Mouse (Mus musculus) heart, adult 2 months (tissue): ENCODE measurements around the gene Ank3. TPM values are rescaled to one million over a fixed set of nuclear protein-coding genes. Genes with fewer than 3 reads are reported as not detected.
A peak's percentile ranks its signal among the peaks of the same experiment; 100 is the strongest.

Experiments
- DNase-seq, 2 experiments: peaks; one replicate each; pipeline ENCODE4 v3.0.0; 2021
- H3K27ac ChIP-seq: fragments of 200-600 bp; 2 replicates; pipeline ENCODE4 v1.8.1; 2022
- H3K27me3 ChIP-seq: fragments of 200-500 bp; 2 replicates; pipeline ENCODE4 v1.6.1; 2012; ENCODE audit warnings: mild to moderate bottlenecking, low read length, inconsistent platforms, mixed read lengths; ENCODE audit not compliant: control insufficient read depth, insufficient read depth
- H3K36me3 ChIP-seq: fragments of 200-500 bp; 2 replicates; pipeline ENCODE4 v1.6.1; 2012; ENCODE audit warnings: low read length, inconsistent platforms; ENCODE audit not compliant: control insufficient read depth, insufficient read depth
- H3K4me1 ChIP-seq: fragments of 200-500 bp; 2 replicates; pipeline ENCODE4 v1.6.1; 2011; ENCODE audit warnings: low read length; ENCODE audit not compliant: control insufficient read depth, insufficient read depth
- H3K4me3 ChIP-seq: fragments of 200-600 bp; 2 replicates; pipeline ENCODE4 v1.8.1; 2022
- H3K79me2 ChIP-seq: fragments of 200-500 bp; replicated peaks from 2 replicates; pipeline ENCODE4 v1.6.1; 2012; ENCODE audit warnings: mild to moderate bottlenecking, inconsistent platforms, low read length, moderate library complexity, mixed read lengths; ENCODE audit not compliant: control insufficient read depth, insufficient read depth
- H3K9ac ChIP-seq: fragments of 200-500 bp; 2 replicates; pipeline ENCODE4 v1.6.1; 2012; ENCODE audit warnings: low read depth, mild to moderate bottlenecking, control low read depth, inconsistent platforms, low read length, mixed read lengths
- CTCF ChIP-seq: fragments of 200-600 bp; IDR thresholded peaks from 2 replicates; pipeline ENCODE4 v1.8.1; 2022; ENCODE audit warnings: antibody characterized with exemption, mild to moderate bottlenecking, moderate library complexity
- EP300 ChIP-seq: fragments of 200-500 bp; IDR thresholded peaks from 2 replicates; pipeline ENCODE4 v1.6.1; 2011; ENCODE audit warnings: low read depth, low read length, control low read depth; ENCODE audit not compliant: insufficient read depth
- POLR2A ChIP-seq: fragments of 200-500 bp; IDR thresholded peaks from 2 replicates; pipeline ENCODE4 v1.6.1; 2011; ENCODE audit warnings: mild to moderate bottlenecking, low read depth, low read length, control low read depth; ENCODE audit not compliant: insufficient read depth
- WGBS: fragments of 180-500 bp; shearing (Covaris S2); methylation state at CpG from one replicate; pipeline ENCODE4 v1.1.7; 2018; 5-methylcytosine and 5-hydroxymethylcytosine counted together
- intact Hi-C: fragments of 180-260 bp; cut with DNase I; formaldehyde crosslinking; loops from one replicate; pipeline ENCODE4 v1.15.1; 2025
- polyA plus RNA-seq: library from polyadenylated mRNA; depleted of rRNA; stranded (reverse); fragments of >200 nt; gene quantifications from 2 replicates; pipeline ENCODE4 v1.2.3, GENCODE M21; 2012
- total RNA-seq, 2 experiments: library from RNA; stranded (reverse); gene quantifications; 2 replicates each; pipeline ENCODE4 v1.2.3; 2021

The Ank3 gene
- total and polyA plus RNA-seq, 3 experiments, result 16.8 to 80.3 (median 64.6) TPM

GRCm38 (mm10) chr10:69577729-69578061, 179.1 kb downstream of the Ank3 start:
- Histone ChIP-seq H3K27ac (no peak overlapping the region), H3K79me2 (no peaks in the 10 kb centered on the region), H3K27me3 (no peaks in the 10 kb centered on the region; the same call in none of the 2 replicates), H3K4me1 (no peaks in the 10 kb centered on the region), H3K36me3 (no peaks in the 10 kb centered on the region), H3K9ac (no peak overlapping the region), H3K4me3 (no peak overlapping the region)
- intact Hi-C loops, result no loop called here
- no peak for DNase-seq
- WGBS, result 90% methylated on average over 7 of the region's 7 CpGs
- TF ChIP-seq POLR2A (no peak), EP300 (no peak), CTCF (no peak)

GRCm38 (mm10) chr10:69579585-69579984, 181.0 kb downstream of the Ank3 start:
- WGBS, result 57% methylated on average over 12 of the region's 12 CpGs
- no peak for TF ChIP-seq EP300
- TF ChIP-seq CTCF, result no peak
- no peak for TF ChIP-seq POLR2A
- Histone ChIP-seq H3K36me3 (no peaks in the 10 kb centered on the region), H3K9ac (no peak overlapping the region), H3K4me1 (no peaks in the 10 kb centered on the region), H3K27me3 (no peaks in the 10 kb centered on the region), H3K79me2 (no peaks in the 10 kb centered on the region), H3K4me3 (no peak overlapping the region), H3K27ac (no peak overlapping the region)
- no peak for DNase-seq
- intact Hi-C loops, result no loop called here

- Histone ChIP-seq H3K27me3 (no peaks in the 10 kb centered on the region), H3K27ac (no peak overlapping the region), H3K79me2 (no peaks in the 10 kb centered on the region), H3K4me3 (no peak overlapping the region), H3K4me1 (no peaks in the 10 kb centered on the region), H3K36me3 (no peaks in the 10 kb centered on the region), H3K9ac (no peak overlapping the region)
- intact Hi-C loops, result no loop called here
- peak; percentile 33 for TF ChIP-seq CTCF
- no peak for TF ChIP-seq EP300
- no peak for DNase-seq
- 96% methylated on average over 2 of the region's 2 CpGs for WGBS
Measured at GRCm38 (mm10) chr10:69581525-69581924, 183.0 kb downstream of the Ank3 start.

GRCm38 (mm10) chr10:69583874-69584481, 185.4 kb downstream of the Ank3 start:
- Histone ChIP-seq H3K79me2 (no peaks in the 10 kb centered on the region), H3K4me3 (no peak overlapping the region), H3K9ac (no peak overlapping the region), H3K36me3 (no peaks in the 10 kb centered on the region), H3K4me1 (no peaks in the 10 kb centered on the region), H3K27me3 (no peaks in the 10 kb centered on the region), H3K27ac (no peak overlapping the region)
- no peak for DNase-seq
- intact Hi-C loops, result no loop called here
- WGBS, result 30% methylated on average over 11 of the region's 11 CpGs
- TF ChIP-seq CTCF, result no peak
- TF ChIP-seq POLR2A, result no peak
- TF ChIP-seq EP300, result no peak

- no peak for DNase-seq
- Histone ChIP-seq H3K79me2 (no peaks in the 10 kb centered on the region), H3K4me1 (no peaks in the 10 kb centered on the region), H3K9ac (no peak overlapping the region), H3K27ac (no peak overlapping the region), H3K4me3 (no peak overlapping the region), H3K27me3 (no peaks in the 10 kb centered on the region), H3K36me3 (no peaks in the 10 kb centered on the region)
- intact Hi-C loops, result no loop called here
- WGBS, result 85% methylated on average over 5 of the region's 5 CpGs
- no peak for TF ChIP-seq CTCF
- no peak for TF ChIP-seq EP300
- no peak for TF ChIP-seq POLR2A
Measured at GRCm38 (mm10) chr10:69584566-69584965, 186.0 kb downstream of the Ank3 start.

- no peak for TF ChIP-seq EP300
- no peak for TF ChIP-seq CTCF
- 91% methylated on average over 3 of the region's 3 CpGs for WGBS
- H3K4me3 ChIP-seq, result no peak overlapping the region
- no peaks in the 10 kb centered on the region for H3K4me1 ChIP-seq
- no peak overlapping the region for H3K9ac ChIP-seq
- intact Hi-C loops, result no loop called here
- no peak for DNase-seq
- no peak overlapping the region for H3K27ac ChIP-seq
- no peaks in the 10 kb centered on the region for H3K36me3 ChIP-seq
- peaks cover under 1% of the 10 kb centered on the region for H3K79me2 ChIP-seq
- H3K27me3 ChIP-seq, result no peaks in the 10 kb centered on the region
Measured at GRCm38 (mm10) chr10:69585271-69585670, 186.7 kb downstream of the Ank3 start.
